8 mouse cellular contexts compared by ENCODE assay signal in the genomic region with DNA sequence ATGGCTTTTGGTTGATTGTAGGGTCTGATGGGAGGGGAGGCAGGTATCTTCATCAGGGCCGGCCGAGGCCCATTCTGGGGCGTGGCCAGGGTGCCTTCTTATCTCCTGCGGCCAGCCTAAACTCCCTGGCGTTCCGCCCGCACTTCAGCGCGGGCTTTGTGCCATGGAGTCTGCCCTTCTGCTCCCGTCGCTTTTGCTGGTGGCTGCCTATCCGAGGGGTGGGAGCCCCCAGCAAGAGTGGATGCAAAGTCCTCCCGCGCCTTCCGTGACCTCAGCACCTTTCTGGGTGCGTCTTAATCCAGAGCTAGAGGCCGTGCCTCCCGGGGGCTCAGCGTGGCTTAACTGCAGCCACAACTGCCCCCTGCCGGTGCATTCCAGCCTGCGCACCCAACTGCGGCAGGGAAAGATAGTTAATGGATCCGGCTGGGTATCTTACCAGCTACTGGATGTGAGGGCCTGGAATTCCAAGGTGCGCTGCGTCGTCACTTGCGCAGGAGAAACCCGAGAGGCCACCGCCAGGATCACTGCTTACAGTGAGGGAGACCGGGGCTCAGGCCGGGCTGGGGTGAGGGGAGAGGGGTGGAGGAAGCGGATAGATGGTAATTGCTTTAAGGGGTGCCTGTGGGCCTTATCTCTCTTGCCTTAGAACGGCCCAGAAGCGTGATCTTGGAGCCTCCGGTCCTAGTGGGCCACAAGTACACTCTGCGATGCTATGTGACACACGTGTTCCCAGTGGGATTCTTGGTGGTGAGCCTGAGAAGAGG. TPM values are rescaled to one million over a fixed set of nuclear protein-coding genes. Genes with fewer than 3 reads are reported as not detected.
A peak's percentile ranks its signal among the peaks of the same experiment; 100 is the strongest.
DNase-seq lines count a peak whose midpoint lies in the region; ATAC-seq lines count a peak whose summit lies in the region.

TSS of gene Icam4 (plus strand) at position 83 of the 764 bp plus-strand sequence.

- intact Hi-C loops in gastrocnemius, postnatal 14 days (cut with DNase I; ENCODE audit: low total_unique reads): loop anchor here (5.0 kb wide), 1 partner anchor 108 kb away; no protein-coding TSS in a partner anchor

- H3K27me3 ChIP-seq in intestine, embryonic 14.5 days (replicated peaks; ENCODE audit: control insufficient read depth, insufficient read depth, low read length): peaks cover 45% of the 10 kb centered on the region
- peaks cover 54% of the 10 kb centered on the region for H3K27me3 ChIP-seq in limb, embryonic 11.5 days (ENCODE audit: control insufficient read depth, insufficient read depth, low read length)
- H3K27me3 ChIP-seq in midbrain, embryonic 12.5 days: peaks cover 95% of the 10 kb centered on the region

- no peak within 1 kb of the TSS for H3K27ac ChIP-seq in intestine, embryonic 14.5 days (ENCODE audit: low read depth)
- no peak within 1 kb of the TSS for H3K27ac ChIP-seq in limb, embryonic 11.5 days (replicated peaks; ENCODE audit: low read depth, low read length)
- no peak within 1 kb of the TSS for H3K27ac ChIP-seq in midbrain, embryonic 12.5 days (replicated peaks)

- no peaks in the 10 kb centered on the region for H3K36me3 ChIP-seq in intestine, embryonic 14.5 days (ENCODE audit: control insufficient read depth, insufficient read depth, low read length)
- H3K36me3 ChIP-seq in limb, embryonic 11.5 days (ENCODE audit: control insufficient read depth, insufficient read depth, low read length): no peaks in the 10 kb centered on the region
- H3K36me3 ChIP-seq in midbrain, embryonic 12.5 days: no peaks in the 10 kb centered on the region

- peaks cover 29% of the 10 kb centered on the region for H3K4me1 ChIP-seq in intestine, embryonic 14.5 days (replicated peaks; ENCODE audit: control insufficient read depth, insufficient read depth, low read length)
- H3K4me1 ChIP-seq in limb, embryonic 11.5 days (ENCODE audit: control insufficient read depth, insufficient read depth, low read length): peaks cover 19% of the 10 kb centered on the region
- H3K4me1 ChIP-seq in midbrain, embryonic 12.5 days: peaks cover 38% of the 10 kb centered on the region

- H3K4me2 ChIP-seq in intestine, embryonic 14.5 days (ENCODE audit: low read length): peak within 1 kb of the TSS; percentile 98
- H3K4me2 ChIP-seq in limb, embryonic 11.5 days (ENCODE audit: low read depth, severe bottlenecking): peak within 1 kb of the TSS; percentile 50
- H3K4me2 ChIP-seq in midbrain, embryonic 12.5 days (replicated peaks): peak within 1 kb of the TSS; percentile 51

- H3K4me3 ChIP-seq in intestine, embryonic 14.5 days (ENCODE audit: low read depth, low read length): peak within 1 kb of the TSS; percentile 27
- H3K4me3 ChIP-seq in limb, embryonic 11.5 days (ENCODE audit: low read depth, low read length): peak within 1 kb of the TSS; percentile 20; the same call in 1 of the 2 replicates
- H3K4me3 ChIP-seq in midbrain, embryonic 12.5 days: peak within 1 kb of the TSS; percentile 34

- WGBS in intestine, embryonic 14.5 days: 3% methylated on average over 37 of the region's 37 CpGs
- 2% methylated on average over 37 of the region's 37 CpGs for WGBS in limb, embryonic 11.5 days
- 2% methylated on average over 36 of the region's 37 CpGs for WGBS in midbrain, embryonic 12.5 days

- H3K9ac ChIP-seq in intestine, embryonic 14.5 days (ENCODE audit: low read length): peak within 1 kb of the TSS; percentile 27; the same call in 1 of the 2 replicates
- peak within 1 kb of the TSS; percentile 41 for H3K9ac ChIP-seq in limb, embryonic 11.5 days (ENCODE audit: low read length)
- no peak within 1 kb of the TSS for H3K9ac ChIP-seq in midbrain, embryonic 12.5 days (replicated peaks)

- no peaks in the 10 kb centered on the region for H3K9me3 ChIP-seq in intestine, embryonic 14.5 days (ENCODE audit: control insufficient read depth, low read length)
- H3K9me3 ChIP-seq in limb, embryonic 11.5 days (ENCODE audit: control insufficient read depth, low read length): no peaks in the 10 kb centered on the region
- no peaks in the 10 kb centered on the region for H3K9me3 ChIP-seq in midbrain, embryonic 12.5 days

- ATAC-seq in frontal cortex, adult (ENCODE audit: low TSS enrichment): no peak
- ATAC-seq in intestine, embryonic 14.5 days (replicated peaks; ENCODE audit: low FRiP score, low TSS enrichment, low read depth): peak; percentile 17; the same call in 1 of the 2 replicates
- ATAC-seq in limb, embryonic 11.5 days (ENCODE audit: insufficient number of reproducible peaks, low FRiP score, low TSS enrichment, low read depth): no peak
- 0 out of 2 replicates have a peak, but pooled peaks have one; percentile 13 for ATAC-seq in midbrain, embryonic 12.5 days (ENCODE audit: low FRiP score, low read depth)

- DNase-seq in frontal cortex, postnatal 14 days (ENCODE audit: low spot score in 2 of 2): peak; percentile 57 to 71
- DNase-seq in cerebellum, postnatal 36 days: peak; percentile 58 to 66
- DNase-seq in gastrocnemius, postnatal 14 days: peak; percentile 85
- DNase-seq in intestine, embryonic 14.5 days (ENCODE audit: low spot score): peak; percentile 89
- peak; percentile 87 for DNase-seq in limb, embryonic 11.5 days (ENCODE audit: low spot score)
- DNase-seq in spleen, postnatal 10 days (ENCODE audit: low spot score in 2 of 2): peak; percentile 92 to 95

RNA-seq across cellular contexts. Expression of gene Icam4, which starts in this region (rescaled TPM):
- total RNA-seq in gastrocnemius, postnatal 14 days (2021): under 1 TPM; 0.29 to 0.43 TPM
- polyA plus RNA-seq in intestine, embryonic 14.5 days (2014; fragmentation: Nextera tagmentation; extraction: Ambion mirVana): 0.96 TPM in 1 of 2 replicates, not detected in the other
- 3.6 and 5.3 TPM in 2 replicates for polyA plus RNA-seq in limb, embryonic 11.5 days (2014; fragmentation: Nextera tagmentation; extraction: Ambion mirVana)
- polyA plus RNA-seq in midbrain, embryonic 12.5 days (2016; fragmentation: Nextera tagmentation; extraction: Ambion mirVana): 1.1 and 1.3 TPM in 2 replicates

Comparison
In these comparisons a context has a peak if more than half of its experiments do, and no peak if none do; other contexts are left out.
1. Peak in DNase-seq in gastrocnemius, postnatal 14 days; RNA of the gene not detected or under 1 TPM.
2. Peak in DNase-seq, ATAC-seq, H3K4me3 ChIP-seq, H3K9ac ChIP-seq and H3K4me2 ChIP-seq in intestine, embryonic 14.5 days; RNA of the gene not detected or under 1 TPM.